Mouse (Mus musculus): ENCODE data around the gene Uimc1. TPM values are rescaled to one million over a fixed set of nuclear protein-coding genes. Genes with fewer than 3 reads are reported as not detected.

Gene Uimc1
- polyA plus RNA-seq, 1 experiment = 70.3 TPM

GRCm38 (mm10) chr13:55092588-55092987, 7.5 kb downstream of the Uimc1 start:
- H3K27ac ChIP-seq (ENCODE audit: control insufficient read depth, insufficient read depth, low read depth, low read length, poor library complexity) = no peak overlapping the region
- 88% methylated on average over 4 of the region's 4 CpGs for WGBS
- H3K4me1 ChIP-seq (ENCODE audit: control insufficient read depth, insufficient read depth, low read length) = no peaks in the 10 kb centered on the region
- TF ChIP-seq CTCF (IDR thresholded peaks at IDR 0.05; ENCODE audit: control insufficient read depth, insufficient read depth, low read length) (no peak), POLR2A (IDR thresholded peaks at IDR 0.05; ENCODE audit: borderline replicate concordance, control insufficient read depth, low read depth, low read length) (no peak)
- no peak overlapping the region for H3K4me3 ChIP-seq (replicated peaks; ENCODE audit: control insufficient read depth, low read depth, low read length)

- no peak overlapping the region for H3K4me3 ChIP-seq (replicated peaks; ENCODE audit: control insufficient read depth, low read depth, low read length)
- TF ChIP-seq POLR2A (IDR thresholded peaks at IDR 0.05; ENCODE audit: borderline replicate concordance, control insufficient read depth, low read depth, low read length) (no peak), CTCF (IDR thresholded peaks at IDR 0.05; ENCODE audit: control insufficient read depth, insufficient read depth, low read length) (no peak)
- H3K27ac ChIP-seq (ENCODE audit: control insufficient read depth, insufficient read depth, low read depth, low read length, poor library complexity) = no peak overlapping the region
- WGBS = 81% methylated on average over 5 of the region's 5 CpGs
- H3K4me1 ChIP-seq (ENCODE audit: control insufficient read depth, insufficient read depth, low read length) = no peaks in the 10 kb centered on the region
Measured at GRCm38 (mm10) chr13:55075597-55075996, 24.5 kb downstream of the Uimc1 start.

DNA sequence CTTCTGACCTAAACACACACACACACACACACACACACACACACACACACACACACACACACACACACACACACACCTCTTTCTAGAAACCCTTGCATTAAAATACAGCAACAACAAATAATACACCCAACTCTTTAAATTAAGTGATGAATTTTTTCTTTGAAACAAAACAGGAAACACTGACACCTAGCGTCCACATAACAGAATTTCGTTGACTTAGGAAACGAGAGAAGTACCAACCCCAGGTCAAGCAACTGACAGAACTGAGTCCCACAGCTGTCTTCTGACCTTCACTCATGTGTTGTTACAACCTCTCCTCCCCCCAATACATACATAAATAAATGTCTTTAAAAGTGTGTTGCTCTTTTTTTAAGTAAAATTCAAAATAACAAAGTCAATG, 28.8 kb downstream of the Uimc1 start:
- H3K27ac ChIP-seq (ENCODE audit: control insufficient read depth, insufficient read depth, low read depth, low read length, poor library complexity) = no peak overlapping the region
- no peaks in the 10 kb centered on the region for H3K4me1 ChIP-seq (ENCODE audit: control insufficient read depth, insufficient read depth, low read length)
- WGBS = 2% methylated on average over 3 of the region's 3 CpGs
- TF ChIP-seq POLR2A (IDR thresholded peaks at IDR 0.05; ENCODE audit: borderline replicate concordance, control insufficient read depth, low read depth, low read length) (no peak), CTCF (IDR thresholded peaks at IDR 0.05; ENCODE audit: control insufficient read depth, insufficient read depth, low read length) (no peak)
- no peak overlapping the region for H3K4me3 ChIP-seq (replicated peaks; ENCODE audit: control insufficient read depth, low read depth, low read length)

- H3K4me3 ChIP-seq (replicated peaks; ENCODE audit: control insufficient read depth, low read depth, low read length) = no peak overlapping the region
- H3K4me1 ChIP-seq (ENCODE audit: control insufficient read depth, insufficient read depth, low read length) = no peaks in the 10 kb centered on the region
- WGBS = 77% methylated on average over 7 of the region's 7 CpGs
- no peak for TF ChIP-seq CTCF (IDR thresholded peaks at IDR 0.05; ENCODE audit: control insufficient read depth, insufficient read depth, low read length)
- no peak overlapping the region for H3K27ac ChIP-seq (ENCODE audit: control insufficient read depth, insufficient read depth, low read depth, low read length, poor library complexity)
Measured at GRCm38 (mm10) chr13:55069719-55070118, 30.4 kb downstream of the Uimc1 start.

GRCm38 (mm10) chr13:55063276-55063675, 36.8 kb downstream of the Uimc1 start:
- H3K27ac ChIP-seq (ENCODE audit: control insufficient read depth, insufficient read depth, low read depth, low read length, poor library complexity) = no peak overlapping the region
- TF ChIP-seq CTCF (IDR thresholded peaks at IDR 0.05; ENCODE audit: control insufficient read depth, insufficient read depth, low read length) (no peak), POLR2A (IDR thresholded peaks at IDR 0.05; ENCODE audit: borderline replicate concordance, control insufficient read depth, low read depth, low read length) (no peak)
- H3K4me1 ChIP-seq (ENCODE audit: control insufficient read depth, insufficient read depth, low read length) = no peaks in the 10 kb centered on the region; the same call in 1 of the 2 replicates
- no peak overlapping the region for H3K4me3 ChIP-seq (replicated peaks; ENCODE audit: control insufficient read depth, low read depth, low read length)
- WGBS = 49% methylated on average over 2 of the region's 2 CpGs

DNA sequence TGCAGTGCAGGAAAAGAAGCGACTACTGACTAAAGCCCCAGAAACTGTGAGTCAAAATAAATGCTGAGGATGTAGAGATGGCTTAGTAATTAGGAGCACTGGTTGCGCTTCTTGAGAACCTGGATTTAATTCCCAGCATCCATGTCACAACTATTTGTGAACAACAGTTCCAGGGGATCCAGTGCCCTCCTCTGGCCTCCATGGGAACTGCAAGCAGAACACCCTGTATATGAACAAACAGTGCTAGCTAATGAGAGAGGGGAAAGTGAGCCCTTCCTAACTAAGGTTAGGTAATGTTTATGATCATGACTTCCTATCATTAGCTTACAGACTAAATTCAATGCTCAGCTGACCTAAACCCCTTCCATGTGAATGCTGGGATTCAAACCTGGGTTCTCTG, 42.1 kb downstream of the Uimc1 start:
- Histone ChIP-seq H3K4me1 (ENCODE audit: control insufficient read depth, insufficient read depth, low read length) (no peaks in the 10 kb centered on the region; the same call in 1 of the 2 replicates), H3K27ac (ENCODE audit: control insufficient read depth, insufficient read depth, low read depth, low read length, poor library complexity) (no peak overlapping the region), H3K4me3 (replicated peaks; ENCODE audit: control insufficient read depth, low read depth, low read length) (no peak overlapping the region)
- TF ChIP-seq POLR2A (IDR thresholded peaks at IDR 0.05; ENCODE audit: borderline replicate concordance, control insufficient read depth, low read depth, low read length) = no peak
- TF ChIP-seq CTCF (IDR thresholded peaks at IDR 0.05; ENCODE audit: control insufficient read depth, insufficient read depth, low read length) = peak; percentile 61
- 88% methylated on average over 2 of the region's 2 CpGs for WGBS

DNA sequence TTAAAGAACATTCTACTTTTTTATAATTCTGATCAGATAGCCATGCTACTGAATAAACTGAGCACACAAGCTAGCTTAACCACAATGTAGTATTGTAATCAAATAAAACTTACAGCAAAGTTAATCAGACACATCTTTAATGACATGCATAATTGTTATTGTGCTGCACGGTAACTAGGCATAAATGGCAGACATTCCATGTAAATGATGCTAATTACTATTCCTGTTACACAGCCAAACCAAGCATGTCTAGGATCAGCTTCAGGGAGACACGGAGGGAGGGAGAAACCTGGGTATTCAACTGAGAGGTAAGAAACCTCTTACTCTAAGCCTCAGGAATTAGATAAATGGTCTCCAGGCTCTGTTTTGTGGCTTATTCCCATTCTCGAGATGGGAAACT, 52.4 kb downstream of the Uimc1 start:
- 85% methylated on average over 3 of the region's 3 CpGs for WGBS
- TF ChIP-seq CTCF (IDR thresholded peaks at IDR 0.05; ENCODE audit: control insufficient read depth, insufficient read depth, low read length) (no peak), POLR2A (IDR thresholded peaks at IDR 0.05; ENCODE audit: borderline replicate concordance, control insufficient read depth, low read depth, low read length) (no peak)
- Histone ChIP-seq H3K27ac (ENCODE audit: control insufficient read depth, insufficient read depth, low read depth, low read length, poor library complexity) (no peak overlapping the region), H3K4me3 (replicated peaks; ENCODE audit: control insufficient read depth, low read depth, low read length) (no peak overlapping the region), H3K4me1 (ENCODE audit: control insufficient read depth, insufficient read depth, low read length) (no peaks in the 10 kb centered on the region)

DNA sequence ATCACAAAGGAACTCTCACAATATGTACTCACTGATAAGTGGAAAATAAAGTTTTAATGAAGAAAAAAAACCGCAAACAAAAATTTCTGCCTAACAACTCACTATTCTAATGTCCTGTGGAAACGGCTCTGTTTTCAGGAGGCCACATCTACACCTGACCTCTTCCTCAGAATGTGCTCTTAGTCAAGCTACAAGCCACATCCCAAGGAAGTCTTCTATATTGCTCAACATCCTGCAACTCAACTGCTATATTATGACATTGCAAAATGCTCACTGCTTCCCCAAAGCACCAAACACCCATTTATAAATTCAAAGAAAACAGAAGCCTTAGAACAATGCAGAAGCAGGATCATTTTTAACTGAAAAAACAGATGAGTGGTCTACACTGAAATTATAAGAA, 60.1 kb downstream of the Uimc1 start:
- H3K4me3 ChIP-seq (replicated peaks; ENCODE audit: control insufficient read depth, low read depth, low read length) = no peak overlapping the region
- TF ChIP-seq CTCF (IDR thresholded peaks at IDR 0.05; ENCODE audit: control insufficient read depth, insufficient read depth, low read length) = no peak
- no peak for TF ChIP-seq POLR2A (IDR thresholded peaks at IDR 0.05; ENCODE audit: borderline replicate concordance, control insufficient read depth, low read depth, low read length)
- H3K27ac ChIP-seq (ENCODE audit: control insufficient read depth, insufficient read depth, low read depth, low read length, poor library complexity) = peak overlapping the region; percentile 95
- 17% methylated on average over 2 of the region's 2 CpGs for WGBS
- no peaks in the 10 kb centered on the region; the same call in 1 of the 2 replicates for H3K4me1 ChIP-seq (ENCODE audit: control insufficient read depth, insufficient read depth, low read length)

DNA sequence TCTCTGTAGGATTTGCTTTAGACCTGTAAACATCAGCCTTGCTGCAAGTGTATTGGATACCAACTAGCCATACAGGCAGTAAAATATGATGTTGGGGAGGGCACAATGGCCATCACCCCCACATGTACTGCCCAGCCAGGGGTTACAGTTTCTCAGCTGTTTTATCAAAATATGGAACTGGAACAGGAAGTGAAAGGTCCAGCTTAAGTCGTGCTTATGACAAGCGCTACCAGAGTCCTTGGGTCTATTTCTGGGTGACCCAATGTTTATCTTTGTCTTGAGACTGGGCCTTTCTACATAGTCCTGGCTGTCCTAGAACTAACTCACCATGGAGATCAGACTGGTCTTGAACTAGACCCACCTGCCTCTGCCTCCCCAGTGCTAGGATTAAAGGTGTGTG, 75.9 kb downstream of the Uimc1 start:
- Histone ChIP-seq H3K4me1 (ENCODE audit: control insufficient read depth, insufficient read depth, low read length) (peaks cover 6% of the 10 kb centered on the region), H3K4me3 (replicated peaks; ENCODE audit: control insufficient read depth, low read depth, low read length) (no peak overlapping the region), H3K27ac (ENCODE audit: control insufficient read depth, insufficient read depth, low read depth, low read length, poor library complexity) (no peak overlapping the region; the same call in 1 of the 2 replicates)
- TF ChIP-seq POLR2A (IDR thresholded peaks at IDR 0.05; ENCODE audit: borderline replicate concordance, control insufficient read depth, low read depth, low read length) (no peak), CTCF (IDR thresholded peaks at IDR 0.05; ENCODE audit: control insufficient read depth, insufficient read depth, low read length) (no peak)
- WGBS = 35% methylated on average over 2 of the region's 2 CpGs
